Mouse (Mus musculus) lung, postnatal 0 days (tissue): ENCODE results near the gene Tmem100.

Source experiments
- CTCF ChIP-seq: IDR thresholded peaks from 2 replicates; pipeline ENCODE4 v1.5.1; 2016; ENCODE audit warnings: antibody characterized with exemption, mild to moderate bottlenecking
- EP300 ChIP-seq: IDR thresholded peaks from 2 replicates; pipeline ENCODE4 v1.6.1; 2016; ENCODE audit warnings: antibody characterized with exemption, mild to moderate bottlenecking, control low read depth

DNA sequence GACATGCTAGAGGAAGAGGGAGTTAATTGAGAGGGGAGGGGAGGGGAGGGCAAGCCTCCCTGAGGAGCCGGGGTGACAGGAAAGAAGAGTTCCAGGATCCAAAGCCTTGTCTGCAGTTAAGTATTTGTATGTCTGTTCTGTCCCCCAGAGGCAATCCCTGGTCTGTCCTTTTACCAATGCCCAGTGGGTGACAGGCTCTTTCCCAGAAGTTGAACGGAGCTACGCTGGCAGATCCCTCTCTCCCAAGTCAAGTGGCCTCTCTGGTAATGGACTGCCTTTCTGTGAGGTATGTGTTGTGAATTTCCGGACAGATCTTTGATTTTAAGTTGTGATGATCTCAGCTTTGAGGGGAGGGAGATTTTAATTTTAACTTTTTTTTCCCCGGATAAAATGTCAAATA lies 3.3 kb downstream of the Tmem100 start:
- TF ChIP-seq CTCF (0 out of 2 replicates have a peak, but pooled peaks have one; percentile 2), EP300 (no peak)
